Mouse (Mus musculus): ENCODE measurements around the gene Pias3.

DNA sequence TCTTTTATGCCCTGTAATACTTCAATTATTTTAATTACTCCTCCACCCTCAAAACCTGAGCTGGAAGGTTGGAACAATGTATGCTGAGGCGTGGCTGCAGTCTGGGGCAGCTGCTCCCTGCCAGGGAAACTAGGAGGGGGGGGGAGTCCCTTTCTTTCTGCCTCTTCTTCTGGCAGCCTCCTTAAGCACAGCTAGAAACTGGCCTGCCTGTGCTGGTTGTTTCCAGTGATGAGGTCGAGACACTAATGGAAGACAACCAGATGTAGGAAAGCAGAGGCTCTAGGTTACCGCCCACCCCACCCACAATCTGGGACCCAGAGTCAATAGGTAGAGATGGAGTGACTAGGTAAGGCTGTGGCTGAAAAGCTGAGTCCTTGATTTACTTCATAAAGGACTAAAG, 20.5 kb upstream of the Pias3 start:
- TF ChIP-seq POLR2A (IDR thresholded peaks at IDR 0.05; ENCODE audit: insufficient read depth, low read length) (peak; percentile 3), CTCF (IDR thresholded peaks at IDR 0.05; ENCODE audit: low read depth, low read length) (no peak), EP300 (IDR thresholded peaks at IDR 0.05; ENCODE audit: insufficient read depth, low read depth, low read length) (peak; percentile 97)

Measured in ES-Bruce4 (cell line).